Mouse (Mus musculus): ENCODE results near the gene Hist1h2af. TPM values are rescaled to one million over a fixed set of nuclear protein-coding genes. Genes with fewer than 3 reads are reported as not detected.
A peak's percentile ranks its signal among the peaks of the same experiment; 100 is the strongest.

Gene Hist1h2af
- polyA plus RNA-seq, 1 experiment from 2014 or later = 8.3 TPM

- no peak for ATAC-seq (ENCODE audit: insufficient read depth)
- Histone ChIP-seq H3K9me3 (replicated peaks) (no peaks in the 10 kb centered on the region), H3K4me3 (replicated peaks) (peak overlapping the region; percentile 60), H3K9ac (peak overlapping the region; percentile 78), H3K4me1 (replicated peaks) (peaks cover 62% of the 10 kb centered on the region), H3K27me3 (no peaks in the 10 kb centered on the region), H3K4me2 (peak overlapping the region; percentile 74), H3K36me3 (replicated peaks) (no peaks in the 10 kb centered on the region), H3K27ac (replicated peaks) (peak overlapping the region; percentile 97)
Observed at GRCm38 (mm10) chr13:23583387-23584068, 49.8 kb downstream of the Hist1h2af start.

Small RNAs within 50 kb of the gene (microRNA-seq; reads per million reads assigned to microRNA genes)
- not detected for gene Gm44297
- not detected for gene Gm44359
- not detected for gene Gm44394
- 6.3 reads per million, percentile 21 among the genes with 10 or more reads in this experiment for gene n-TStga1

Other genes with a start within 250 kb of the Hist1h2af start
- 11.2 and 12.6 TPM in 2 replicates for gene Zfp322a, start 164.7 kb upstream of the Hist1h2af start, polyA plus RNA-seq (2015; fragmentation: Nextera tagmentation; extraction: Ambion mirVana)
- 5.1 and 5.2 TPM in 2 replicates for gene Abt1, start 110.0 kb upstream of the Hist1h2af start, polyA plus RNA-seq (2015; fragmentation: Nextera tagmentation; extraction: Ambion mirVana)
- 1.6 and 2.1 TPM in 2 replicates for gene Btn1a1, start 68.0 kb upstream of the Hist1h2af start, polyA plus RNA-seq (2015; fragmentation: Nextera tagmentation; extraction: Ambion mirVana)
- not detected in 2 replicates for gene Btn2a2, start 45.0 kb upstream of the Hist1h2af start, polyA plus RNA-seq (2015; fragmentation: Nextera tagmentation; extraction: Ambion mirVana)
- 4.6 and 7.0 TPM in 2 replicates for gene Hist1h4h, start 2.9 kb upstream of the Hist1h2af start, polyA plus RNA-seq (2015; fragmentation: Nextera tagmentation; extraction: Ambion mirVana)
- gene Hist1h3g, start 1.5 kb downstream of the Hist1h2af start, polyA plus RNA-seq (2015; fragmentation: Nextera tagmentation; extraction: Ambion mirVana) = 9.4 and 11.7 TPM in 2 replicates
- gene Hist1h2bh, start 9.5 kb downstream of the Hist1h2af start, polyA plus RNA-seq (2015; fragmentation: Nextera tagmentation; extraction: Ambion mirVana) = 1.5 and 1.6 TPM in 2 replicates
- 0.99 and 1.4 TPM in 2 replicates for gene Hist1h3f, start 10.1 kb downstream of the Hist1h2af start, polyA plus RNA-seq (2015; fragmentation: Nextera tagmentation; extraction: Ambion mirVana)
- 1.4 and 2.5 TPM in 2 replicates for gene Hist1h4f, start 17.7 kb downstream of the Hist1h2af start, polyA plus RNA-seq (2015; fragmentation: Nextera tagmentation; extraction: Ambion mirVana)
- 1.1 TPM in 2 replicates for gene Hist1h1d, start 19.4 kb downstream of the Hist1h2af start, polyA plus RNA-seq (2015; fragmentation: Nextera tagmentation; extraction: Ambion mirVana)
- 2.7 and 4.4 TPM in 2 replicates for gene Hist1h3e, start 28.5 kb downstream of the Hist1h2af start, polyA plus RNA-seq (2015; fragmentation: Nextera tagmentation; extraction: Ambion mirVana)
- gene Hist1h2ae, start 37.3 kb downstream of the Hist1h2af start, polyA plus RNA-seq (2015; fragmentation: Nextera tagmentation; extraction: Ambion mirVana) = 75.0 and 100 TPM in 2 replicates
- 10.0 and 11.6 TPM in 2 replicates for gene Hist1h2bg, start 37.5 kb downstream of the Hist1h2af start, polyA plus RNA-seq (2015; fragmentation: Nextera tagmentation; extraction: Ambion mirVana)
- 4.0 and 6.7 TPM in 2 replicates for gene Hist1h2bf, start 40.3 kb downstream of the Hist1h2af start, polyA plus RNA-seq (2015; fragmentation: Nextera tagmentation; extraction: Ambion mirVana)
- 3.6 and 4.1 TPM in 2 replicates for gene Hist1h2ad, start 40.5 kb downstream of the Hist1h2af start, polyA plus RNA-seq (2015; fragmentation: Nextera tagmentation; extraction: Ambion mirVana)
- 6.0 and 7.4 TPM in 2 replicates for gene Hist1h3d, start 41.9 kb downstream of the Hist1h2af start, polyA plus RNA-seq (2015; fragmentation: Nextera tagmentation; extraction: Ambion mirVana)
- 125 and 146 TPM in 2 replicates for gene Hist1h4d, start 47.7 kb downstream of the Hist1h2af start, polyA plus RNA-seq (2015; fragmentation: Nextera tagmentation; extraction: Ambion mirVana)
- 1.8 and 1.9 TPM in 2 replicates for gene Hist1h2be, start 87.2 kb downstream of the Hist1h2af start, polyA plus RNA-seq (2015; fragmentation: Nextera tagmentation; extraction: Ambion mirVana)
- 24.7 and 26.6 TPM in 2 replicates for gene Hist1h1e, start 88.7 kb downstream of the Hist1h2af start, polyA plus RNA-seq (2015; fragmentation: Nextera tagmentation; extraction: Ambion mirVana)
- gene Hist1h2ac, start 150.0 kb downstream of the Hist1h2af start, polyA plus RNA-seq (2015; fragmentation: Nextera tagmentation; extraction: Ambion mirVana) = 1.2 and 1.4 TPM in 2 replicates
- gene Hist1h2bc, start 150.3 kb downstream of the Hist1h2af start, polyA plus RNA-seq (2015; fragmentation: Nextera tagmentation; extraction: Ambion mirVana) = 136 and 151 TPM in 2 replicates
- 0.17 TPM in 1 of 2 replicates, not detected in the other for gene Hist1h1t, start 161.9 kb downstream of the Hist1h2af start, polyA plus RNA-seq (2015; fragmentation: Nextera tagmentation; extraction: Ambion mirVana)
- gene Hist1h4c, start 164.5 kb downstream of the Hist1h2af start, polyA plus RNA-seq (2015; fragmentation: Nextera tagmentation; extraction: Ambion mirVana) = 7.3 and 8.8 TPM in 2 replicates
- 13.6 and 16.4 TPM in 2 replicates for gene Hfe, start 176.9 kb downstream of the Hist1h2af start, polyA plus RNA-seq (2015; fragmentation: Nextera tagmentation; extraction: Ambion mirVana)
- gene Hist1h1c, start 204.9 kb downstream of the Hist1h2af start, polyA plus RNA-seq (2015; fragmentation: Nextera tagmentation; extraction: Ambion mirVana) = 81.0 and 85.5 TPM in 2 replicates
- 6.4 and 7.3 TPM in 2 replicates for gene Hist1h3c, start 211.7 kb downstream of the Hist1h2af start, polyA plus RNA-seq (2015; fragmentation: Nextera tagmentation; extraction: Ambion mirVana)
- gene Hist1h2bb, start 212.8 kb downstream of the Hist1h2af start, polyA plus RNA-seq (2015; fragmentation: Nextera tagmentation; extraction: Ambion mirVana) = 5.6 and 5.7 TPM in 2 replicates
- 60.0 and 64.5 TPM in 2 replicates for gene Hist1h2ab, start 217.2 kb downstream of the Hist1h2af start, polyA plus RNA-seq (2015; fragmentation: Nextera tagmentation; extraction: Ambion mirVana)
- gene Hist1h3b, start 218.4 kb downstream of the Hist1h2af start, polyA plus RNA-seq (2015; fragmentation: Nextera tagmentation; extraction: Ambion mirVana) = 13.6 and 15.4 TPM in 2 replicates
- gene Hist1h4b, start 223.1 kb downstream of the Hist1h2af start, polyA plus RNA-seq (2015; fragmentation: Nextera tagmentation; extraction: Ambion mirVana) = 2.7 and 4.1 TPM in 2 replicates
- 0.40 TPM in 1 of 2 replicates, not detected in the other for gene Hist1h4a, start 227.3 kb downstream of the Hist1h2af start, polyA plus RNA-seq (2015; fragmentation: Nextera tagmentation; extraction: Ambion mirVana)
- 6.4 and 7.6 TPM in 2 replicates for gene Hist1h3a, start 228.5 kb downstream of the Hist1h2af start, polyA plus RNA-seq (2015; fragmentation: Nextera tagmentation; extraction: Ambion mirVana)
- 3.5 and 4.3 TPM in 2 replicates for gene Hist1h1a, start 229.8 kb downstream of the Hist1h2af start, polyA plus RNA-seq (2015; fragmentation: Nextera tagmentation; extraction: Ambion mirVana)
- not detected in 2 replicates for gene Trim38, start 236.0 kb downstream of the Hist1h2af start, polyA plus RNA-seq (2015; fragmentation: Nextera tagmentation; extraction: Ambion mirVana)